Mouse (Mus musculus): ENCODE results near the gene Mrpl18. TPM values are rescaled to one million over a fixed set of nuclear protein-coding genes. Genes with fewer than 3 reads are reported as not detected.
A peak's percentile ranks its signal among the peaks of the same experiment; 100 is the strongest.
"Not testable (repeated sequence)": the region's sequence is repeated elsewhere in the genome, so short reads cannot be mapped to it uniquely, and the experiment has no call there.

The Mrpl18 gene
- 135 and 149 TPM in 2 replicates for polyA plus RNA-seq (2012; ENCODE audit: insufficient read depth, insufficient read length, missing spikeins)

DNA sequence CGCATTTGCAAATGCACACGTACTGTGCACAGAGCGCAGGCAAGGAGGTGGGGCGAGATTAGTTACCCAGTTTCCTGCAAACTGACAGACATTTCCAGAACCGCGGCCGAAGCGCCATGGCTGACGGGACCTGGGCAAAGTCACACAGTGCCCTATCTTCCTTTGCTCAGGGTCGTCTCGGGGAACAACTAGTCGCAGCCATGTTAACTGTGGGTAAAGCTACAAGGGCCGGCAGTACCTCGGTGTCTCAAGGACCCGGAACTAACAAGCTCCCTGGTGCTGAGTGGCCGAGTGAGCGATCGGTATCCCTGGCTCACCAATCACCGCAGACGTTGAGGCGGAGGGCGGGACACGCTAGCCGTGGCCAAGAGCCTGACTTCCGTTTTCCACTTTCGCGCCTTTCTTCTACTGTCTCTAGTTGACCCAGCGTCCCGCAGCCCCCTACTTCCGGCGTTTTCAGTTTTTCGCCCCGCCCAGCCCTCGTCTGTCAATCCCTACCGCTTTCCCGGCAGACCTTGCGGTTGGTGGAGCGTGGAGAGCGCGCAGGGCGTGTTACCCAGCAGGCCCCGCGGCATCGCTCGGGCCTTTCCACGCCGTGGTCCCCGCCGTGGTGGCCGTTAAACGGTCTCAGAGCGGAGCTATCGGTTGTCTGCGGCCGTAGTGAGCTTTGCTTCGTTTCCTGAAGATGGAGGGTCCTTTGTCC lies at the start of gene Mrpl18:
Gene Mrpl18, minus strand, starts transcription at position 465 of the 703 bp plus-strand sequence.
- H3K27ac ChIP-seq (replicated peaks; ENCODE audit: low read depth, low read length): peak within 1 kb of the TSS; percentile 86
- H3K4me1 ChIP-seq (ENCODE audit: control insufficient read depth, insufficient read depth, insufficient read length, low read length): peaks cover 3% of the 10 kb centered on the region; the same call in 1 of the 2 replicates
- peak within 1 kb of the TSS; percentile 80 for H3K4me3 ChIP-seq (ENCODE audit: insufficient read depth, low read depth, low read length)

DNA sequence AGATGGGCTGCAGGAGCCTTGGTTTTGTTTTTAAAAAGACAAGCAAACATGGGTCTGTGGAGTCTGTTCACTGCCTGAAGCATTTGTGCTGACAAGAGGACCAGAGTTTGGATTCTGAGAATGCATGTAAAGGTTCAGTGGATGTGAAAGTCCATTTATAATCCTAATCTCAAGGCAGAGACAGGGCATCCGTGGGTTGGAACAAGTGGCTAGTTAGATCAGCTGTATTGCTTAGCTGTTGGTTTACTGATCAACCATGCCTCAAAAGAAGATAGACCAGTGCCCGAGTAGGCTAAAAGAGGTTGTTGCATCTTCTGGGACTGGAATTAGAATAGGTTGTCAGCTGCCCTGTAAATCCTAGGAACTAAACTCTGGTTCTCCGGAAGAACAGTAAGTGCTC lies 47.3 kb upstream of the Mrpl18 start:
- H3K4me3 ChIP-seq (ENCODE audit: insufficient read depth, low read depth, low read length): no peak overlapping the region
- H3K4me1 ChIP-seq (ENCODE audit: control insufficient read depth, insufficient read depth, insufficient read length, low read length): peaks cover 4% of the 10 kb centered on the region; the same call in 1 of the 2 replicates
- H3K27ac ChIP-seq (replicated peaks; ENCODE audit: low read depth, low read length): no peak overlapping the region

DNA sequence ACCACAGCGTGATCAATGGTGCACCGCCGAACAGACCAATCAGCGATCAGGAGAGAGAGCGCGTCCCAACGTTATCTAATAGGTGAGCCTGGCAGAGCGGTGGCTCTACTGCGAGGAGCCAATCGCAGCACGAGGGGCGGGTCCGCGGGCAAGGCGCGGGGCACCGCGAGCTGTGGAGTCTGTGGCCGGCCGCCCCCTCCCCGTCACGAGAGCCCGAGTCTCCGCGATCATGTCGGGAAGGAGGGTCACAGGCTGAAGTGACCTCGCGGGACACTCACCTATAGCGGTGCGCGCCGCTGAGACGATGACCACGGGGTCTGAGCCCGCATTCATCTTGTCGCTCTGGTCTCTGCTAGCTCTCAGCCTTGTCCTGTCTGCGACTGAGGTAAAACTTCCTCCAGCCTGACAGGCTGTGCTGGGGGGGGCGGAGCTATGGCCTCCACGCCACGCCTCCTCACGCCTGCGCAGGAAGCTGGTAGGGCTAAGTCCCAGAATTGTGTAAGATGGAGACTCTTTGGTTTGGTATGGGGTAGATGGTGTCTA lies 44.3 kb upstream of the Mrpl18 start, which contains the start of gene Acat2:
Gene Acat2, minus strand, starts transcription at position 417 of the 543 bp plus-strand sequence.
- peak within 1 kb of the TSS; percentile 41 for H3K27ac ChIP-seq (replicated peaks; ENCODE audit: low read depth, low read length)
- peak within 1 kb of the TSS; percentile 87 for H3K4me3 ChIP-seq (ENCODE audit: insufficient read depth, low read depth, low read length)
- peaks cover 4% of the 10 kb centered on the region; the same call in 1 of the 2 replicates for H3K4me1 ChIP-seq (ENCODE audit: control insufficient read depth, insufficient read depth, insufficient read length, low read length)

DNA sequence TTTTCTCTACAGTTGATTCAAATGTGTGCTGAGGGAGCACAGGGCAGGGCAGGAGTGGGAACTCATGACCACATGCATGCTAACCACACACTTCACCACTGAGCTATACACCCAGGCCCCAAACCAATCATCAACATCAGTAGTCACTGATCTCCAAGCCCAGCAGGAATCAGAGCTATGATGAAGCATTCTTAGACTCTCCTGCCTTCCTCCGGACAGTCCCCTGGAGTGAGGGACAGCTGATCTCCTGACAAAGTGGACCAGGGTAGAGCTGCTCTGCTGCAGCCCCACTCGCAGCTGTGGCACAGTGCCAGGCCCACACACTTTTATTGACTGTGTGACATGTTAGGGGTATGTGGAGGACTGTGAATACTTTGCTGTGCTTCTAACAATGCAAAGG lies 43.2 kb upstream of the Mrpl18 start:
- H3K4me1 ChIP-seq (ENCODE audit: control insufficient read depth, insufficient read depth, insufficient read length, low read length); H3K4me3 ChIP-seq (ENCODE audit: insufficient read depth, low read depth, low read length); H3K27ac ChIP-seq (replicated peaks; ENCODE audit: low read depth, low read length): not testable (repeated sequence)

DNA sequence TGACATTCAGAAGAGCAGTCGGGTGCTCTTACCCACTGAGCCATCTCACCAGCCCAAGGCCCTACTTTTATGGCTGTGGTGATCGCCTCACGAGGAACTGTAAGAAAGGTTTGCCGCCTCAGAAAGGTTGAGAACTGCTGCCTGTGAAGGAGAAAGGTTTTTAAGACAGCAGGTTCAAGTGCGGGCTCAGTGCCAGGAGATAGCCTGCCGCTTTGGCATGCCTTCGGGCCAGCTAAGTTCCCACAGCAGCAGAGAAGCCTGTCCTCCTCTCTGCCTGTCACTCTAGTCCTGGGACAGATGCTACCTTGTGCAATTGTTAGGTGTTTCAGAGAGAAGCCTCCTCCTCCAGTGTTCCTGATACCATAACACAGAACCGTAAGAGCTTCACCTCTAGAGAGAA lies 40.5 kb upstream of the Mrpl18 start:
- Histone ChIP-seq H3K27ac (replicated peaks; ENCODE audit: low read depth, low read length) (peak overlapping the region; percentile 80), H3K4me1 (ENCODE audit: control insufficient read depth, insufficient read depth, insufficient read length, low read length) (peaks cover 4% of the 10 kb centered on the region; the same call in 1 of the 2 replicates), H3K4me3 (ENCODE audit: insufficient read depth, low read depth, low read length) (no peak overlapping the region)

DNA sequence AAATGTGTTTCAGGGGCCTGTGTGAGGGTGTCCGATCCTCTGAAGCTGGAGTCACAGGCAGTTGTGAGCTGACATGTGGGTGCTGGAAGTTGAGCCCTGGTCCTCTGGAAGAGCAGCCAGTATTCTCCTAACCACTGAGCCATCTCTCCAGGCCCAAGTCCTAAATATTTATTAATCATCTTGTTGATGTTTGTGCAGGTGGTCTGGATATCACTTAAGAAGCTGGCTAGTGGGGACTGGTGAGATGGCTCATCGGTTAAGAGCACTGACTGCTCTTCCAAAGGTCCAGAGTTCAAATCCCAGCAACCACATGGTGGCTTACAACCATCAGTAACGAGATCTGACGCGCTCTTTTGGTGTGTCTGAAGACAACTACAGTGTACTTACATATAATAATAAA lies 33.5 kb upstream of the Mrpl18 start:
- H3K4me3 ChIP-seq (ENCODE audit: insufficient read depth, low read depth, low read length): no peak overlapping the region
- no peaks in the 10 kb centered on the region for H3K4me1 ChIP-seq (ENCODE audit: control insufficient read depth, insufficient read depth, insufficient read length, low read length)
- no peak overlapping the region for H3K27ac ChIP-seq (replicated peaks; ENCODE audit: low read depth, low read length)

DNA sequence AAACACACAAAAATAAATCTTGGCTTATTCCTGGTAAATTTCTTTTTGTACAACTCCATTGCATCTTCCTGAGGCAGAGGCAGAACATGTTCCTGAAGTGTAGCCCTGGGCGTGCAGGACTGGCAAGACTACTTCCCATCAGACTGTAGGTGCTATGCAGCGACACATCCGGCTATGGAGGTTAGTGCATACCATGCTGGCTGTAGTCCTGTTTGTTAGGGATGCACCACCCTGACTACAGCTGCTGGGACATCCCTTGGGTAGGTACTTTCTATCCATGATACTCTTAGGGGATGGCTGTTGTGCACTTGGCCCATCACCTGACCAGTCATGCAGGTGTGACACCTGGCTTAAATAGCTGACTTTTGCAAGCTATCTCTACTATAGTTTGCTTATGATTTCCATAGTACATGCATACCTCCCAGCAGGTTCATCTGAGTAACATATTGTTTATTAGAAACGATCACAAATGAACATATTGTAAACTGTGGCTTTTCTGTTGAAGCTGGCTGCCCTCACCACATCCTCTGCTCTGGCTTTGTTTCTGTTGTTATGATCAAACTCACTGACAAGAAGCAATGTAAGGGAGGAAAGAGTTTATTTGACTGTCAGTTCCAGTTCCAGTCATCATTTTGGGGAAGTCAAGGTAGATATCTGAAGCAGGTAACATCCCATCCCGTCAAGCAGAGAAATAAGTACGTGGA lies 26.5 kb upstream of the Mrpl18 start:
- Histone ChIP-seq H3K4me1 (ENCODE audit: control insufficient read depth, insufficient read depth, insufficient read length, low read length) (no peaks in the 10 kb centered on the region), H3K4me3 (ENCODE audit: insufficient read depth, low read depth, low read length) (no peak overlapping the region), H3K27ac (replicated peaks; ENCODE audit: low read depth, low read length) (no peak overlapping the region)

DNA sequence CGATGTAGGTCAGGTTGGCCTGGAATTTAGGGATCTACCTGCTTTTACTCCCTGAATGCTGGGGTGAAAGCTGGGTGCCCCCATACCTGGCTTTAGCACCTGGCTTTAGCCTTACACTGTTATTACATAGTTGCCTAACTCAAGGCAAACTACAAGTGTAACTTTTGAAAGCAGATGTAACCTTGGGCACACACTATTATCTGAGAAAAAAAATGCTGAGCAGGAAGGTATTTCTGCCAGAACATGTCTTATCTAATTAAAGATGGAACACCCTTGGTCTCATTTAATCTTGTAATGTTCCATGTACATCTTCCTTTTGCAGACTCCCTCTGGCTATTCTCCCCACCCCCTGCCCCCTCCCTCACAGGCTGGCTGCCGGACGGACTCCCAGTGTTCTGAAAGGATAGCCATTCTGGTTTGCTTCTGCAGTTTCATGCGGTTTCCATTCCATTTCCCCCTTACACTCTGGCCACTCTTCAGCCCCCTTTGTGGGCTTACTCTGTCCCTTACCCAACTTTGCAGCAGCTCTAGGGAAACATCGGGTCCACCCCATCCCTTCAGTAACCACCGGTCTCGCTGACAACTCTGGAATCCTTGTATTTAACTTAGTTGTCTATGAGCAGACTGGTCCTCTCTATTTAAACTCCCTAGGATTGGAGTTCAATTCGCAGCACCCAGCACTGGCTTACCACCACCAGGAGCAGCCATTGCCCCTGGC lies 25.6 kb upstream of the Mrpl18 start:
- Histone ChIP-seq H3K4me1 (ENCODE audit: control insufficient read depth, insufficient read depth, insufficient read length, low read length) (no peaks in the 10 kb centered on the region), H3K4me3 (ENCODE audit: insufficient read depth, low read depth, low read length) (no peak overlapping the region), H3K27ac (replicated peaks; ENCODE audit: low read depth, low read length) (no peak overlapping the region)

DNA sequence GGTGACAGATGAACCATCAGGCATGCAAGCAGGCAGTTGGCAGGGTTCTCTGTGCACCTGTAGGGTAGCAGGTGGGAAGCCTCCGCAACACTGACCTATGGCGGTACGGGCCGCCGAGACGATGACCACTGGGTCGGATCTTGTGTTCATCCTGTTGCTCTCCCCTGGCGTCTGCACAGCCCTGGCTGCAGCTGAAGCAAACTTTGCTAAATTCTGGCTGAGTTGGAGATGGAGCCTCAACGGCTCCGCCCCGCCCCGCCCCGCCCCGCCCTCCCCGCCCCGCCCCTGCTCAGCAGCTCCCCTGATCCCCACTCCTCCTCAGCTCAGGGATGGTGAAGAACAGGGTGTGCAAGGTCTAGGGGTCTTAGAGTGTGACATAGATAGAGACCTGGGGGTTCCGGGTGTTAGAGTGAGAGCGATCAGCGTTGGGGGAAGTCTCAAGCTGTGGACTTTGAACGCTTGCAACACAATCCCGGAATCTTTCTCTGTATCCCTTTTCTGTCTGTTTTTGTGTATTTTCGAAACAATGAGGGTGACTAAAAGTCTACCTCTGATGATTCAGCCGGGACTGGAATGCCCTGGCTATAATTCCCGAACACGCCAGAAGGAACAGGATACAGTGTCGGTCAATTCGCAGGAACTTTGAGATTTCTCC lies 24.1 kb upstream of the Mrpl18 start, which contains the start of gene Acat3:
Gene Acat3, minus strand, starts transcription at position 450 of the 655 bp plus-strand sequence.
- H3K27ac ChIP-seq (replicated peaks; ENCODE audit: low read depth, low read length): no peak within 1 kb of the TSS
- no peaks in the 10 kb centered on the region for H3K4me1 ChIP-seq (ENCODE audit: control insufficient read depth, insufficient read depth, insufficient read length, low read length)
- peak within 1 kb of the TSS; percentile 54 for H3K4me3 ChIP-seq (ENCODE audit: insufficient read depth, low read depth, low read length)

DNA sequence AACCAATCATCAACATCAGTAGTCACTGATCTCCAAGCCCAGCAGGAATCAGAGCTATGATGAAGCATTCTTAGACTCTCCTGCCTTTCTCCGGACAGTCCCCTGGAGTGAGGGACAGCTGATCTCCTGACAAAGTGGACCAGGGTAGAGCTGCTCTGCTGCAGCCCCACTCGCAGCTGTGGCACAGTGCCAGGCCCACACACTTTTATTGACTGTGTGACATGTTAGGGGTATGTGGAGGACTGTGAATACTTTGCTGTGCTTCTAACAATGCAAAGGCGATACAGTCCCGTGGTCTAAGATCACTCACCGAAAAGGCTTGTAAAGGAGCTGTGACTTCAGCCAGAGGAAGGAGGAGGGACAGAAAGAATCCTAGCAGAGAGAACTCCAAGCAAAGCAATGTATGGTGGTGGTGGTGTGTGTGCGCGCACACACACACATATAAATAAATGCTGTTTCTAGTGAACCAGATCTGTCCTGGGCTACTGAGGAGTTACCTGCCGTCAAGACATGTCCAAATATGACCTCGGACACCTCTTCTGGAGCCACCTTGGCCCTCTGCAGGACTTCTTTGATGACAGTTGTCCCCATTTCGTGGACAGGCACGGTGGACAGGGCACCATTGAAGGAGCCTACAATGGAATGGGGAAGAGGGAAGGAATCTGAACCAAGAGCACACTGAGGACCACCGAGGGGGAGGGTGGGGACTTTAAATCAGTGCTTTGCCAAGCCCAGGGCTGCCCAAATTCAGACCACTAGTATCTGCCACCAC lies 23.4 kb upstream of the Mrpl18 start:
- not testable (repeated sequence) for H3K27ac ChIP-seq (replicated peaks; ENCODE audit: low read depth, low read length); H3K4me1 ChIP-seq (ENCODE audit: control insufficient read depth, insufficient read depth, insufficient read length, low read length)
- H3K4me3 ChIP-seq (ENCODE audit: insufficient read depth, low read depth, low read length): peak overlapping the region; percentile 25; the same call in 1 of the 2 replicates

DNA sequence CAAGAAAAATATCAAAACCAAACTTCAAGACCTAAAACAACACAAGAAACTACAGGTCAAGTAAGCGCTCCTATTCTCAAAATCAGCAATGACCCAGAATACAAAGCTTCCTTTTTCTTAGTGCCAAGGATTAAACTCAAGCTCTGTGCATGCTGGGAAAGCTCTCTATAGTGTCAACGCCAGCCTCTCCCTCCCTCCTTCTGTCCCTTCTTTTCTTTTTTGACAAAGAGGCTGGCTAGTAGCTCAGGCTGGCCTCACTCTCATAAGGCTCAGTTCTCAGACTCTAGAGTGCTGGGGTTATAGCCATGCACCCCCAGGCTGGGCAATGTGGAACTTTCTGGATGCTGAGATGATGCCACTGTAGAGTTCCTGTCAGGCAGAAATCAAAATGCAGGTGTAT lies 21.9 kb upstream of the Mrpl18 start:
- H3K4me1 ChIP-seq (ENCODE audit: control insufficient read depth, insufficient read depth, insufficient read length, low read length): no peaks in the 10 kb centered on the region
- H3K4me3 ChIP-seq (ENCODE audit: insufficient read depth, low read depth, low read length): no peak overlapping the region
- no peak overlapping the region for H3K27ac ChIP-seq (replicated peaks; ENCODE audit: low read depth, low read length)

DNA sequence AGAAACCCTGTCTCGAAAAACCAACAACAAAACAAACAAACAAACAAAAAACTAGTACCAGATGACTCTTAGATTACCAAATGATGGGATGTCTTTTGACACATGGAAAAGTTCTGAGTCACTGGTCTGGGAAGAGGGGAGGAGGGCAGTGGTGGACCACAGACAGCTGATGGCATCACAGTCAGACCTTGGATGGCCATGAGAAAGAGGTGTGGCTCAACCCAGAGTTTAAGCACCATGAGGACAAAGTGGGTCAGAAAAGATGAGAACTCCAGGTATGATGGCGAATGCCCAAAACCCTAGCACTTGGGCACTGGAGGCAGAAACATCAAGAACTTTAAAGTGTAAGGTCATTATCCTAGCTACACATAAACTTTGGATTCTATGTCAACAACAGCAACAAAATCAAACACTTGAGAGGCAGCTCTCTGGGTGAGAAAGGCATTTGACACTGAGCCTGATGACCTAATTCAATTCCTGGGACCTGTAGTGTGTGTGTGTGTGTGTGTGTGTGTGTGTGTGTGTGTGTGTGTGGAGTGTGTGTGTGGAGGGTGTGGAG lies 21.3 kb upstream of the Mrpl18 start:
- H3K4me3 ChIP-seq (ENCODE audit: insufficient read depth, low read depth, low read length): no peak overlapping the region
- H3K4me1 ChIP-seq (ENCODE audit: control insufficient read depth, insufficient read depth, insufficient read length, low read length): no peaks in the 10 kb centered on the region
- H3K27ac ChIP-seq (replicated peaks; ENCODE audit: low read depth, low read length): no peak overlapping the region

DNA sequence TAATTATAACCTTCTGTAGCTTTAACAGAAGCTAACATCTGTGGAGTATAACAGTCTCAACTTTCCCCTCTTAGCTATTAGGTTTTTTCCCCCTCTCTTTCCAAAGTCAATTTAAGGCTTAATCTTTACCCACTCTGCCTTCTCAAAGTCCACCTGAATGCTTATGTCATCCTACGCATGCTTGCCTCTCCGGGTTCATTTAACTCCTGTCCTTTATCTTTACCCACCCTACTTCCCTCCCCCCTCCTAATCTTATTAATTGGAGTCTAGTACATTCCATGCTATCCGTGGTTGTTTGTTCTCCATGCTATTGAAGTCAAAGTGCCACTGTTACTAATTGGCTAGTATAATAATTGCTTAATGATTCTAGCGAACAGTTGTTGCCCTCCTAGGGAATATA lies 19.6 kb upstream of the Mrpl18 start:
- H3K27ac ChIP-seq (replicated peaks; ENCODE audit: low read depth, low read length): no peak overlapping the region
- H3K4me3 ChIP-seq (ENCODE audit: insufficient read depth, low read depth, low read length): no peak overlapping the region
- H3K4me1 ChIP-seq (ENCODE audit: control insufficient read depth, insufficient read depth, insufficient read length, low read length): no peaks in the 10 kb centered on the region

DNA sequence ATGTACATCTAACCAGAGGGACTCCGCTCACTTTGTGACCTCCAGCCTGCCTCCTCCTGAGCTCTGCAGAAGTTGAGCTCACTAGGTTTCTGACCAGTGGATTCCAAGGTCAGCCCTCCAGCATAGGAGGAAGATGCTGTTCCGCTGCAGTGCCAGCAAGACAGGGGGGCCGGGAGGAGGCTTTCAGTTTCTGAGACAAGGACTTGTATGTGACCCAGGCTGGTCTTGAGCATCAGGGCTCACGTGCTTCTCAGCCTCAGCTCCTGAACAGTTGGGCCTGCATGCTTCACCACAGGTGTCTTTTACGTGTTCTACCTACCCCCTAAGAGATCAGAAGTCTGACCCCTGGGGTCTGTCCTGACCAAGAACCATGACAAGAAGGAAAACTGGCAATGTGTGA lies 15.4 kb upstream of the Mrpl18 start:
- H3K4me3 ChIP-seq (ENCODE audit: insufficient read depth, low read depth, low read length); H3K4me1 ChIP-seq (ENCODE audit: control insufficient read depth, insufficient read depth, insufficient read length, low read length); H3K27ac ChIP-seq (replicated peaks; ENCODE audit: low read depth, low read length): not testable (repeated sequence)
